Mouse (Mus musculus): Measurements from ENCODE around the gene Urad. TPM values are rescaled to one million over a fixed set of nuclear protein-coding genes. Genes with fewer than 3 reads are reported as not detected.

The Urad gene
- polyA plus RNA-seq, 1 experiment = not detected

DNA sequence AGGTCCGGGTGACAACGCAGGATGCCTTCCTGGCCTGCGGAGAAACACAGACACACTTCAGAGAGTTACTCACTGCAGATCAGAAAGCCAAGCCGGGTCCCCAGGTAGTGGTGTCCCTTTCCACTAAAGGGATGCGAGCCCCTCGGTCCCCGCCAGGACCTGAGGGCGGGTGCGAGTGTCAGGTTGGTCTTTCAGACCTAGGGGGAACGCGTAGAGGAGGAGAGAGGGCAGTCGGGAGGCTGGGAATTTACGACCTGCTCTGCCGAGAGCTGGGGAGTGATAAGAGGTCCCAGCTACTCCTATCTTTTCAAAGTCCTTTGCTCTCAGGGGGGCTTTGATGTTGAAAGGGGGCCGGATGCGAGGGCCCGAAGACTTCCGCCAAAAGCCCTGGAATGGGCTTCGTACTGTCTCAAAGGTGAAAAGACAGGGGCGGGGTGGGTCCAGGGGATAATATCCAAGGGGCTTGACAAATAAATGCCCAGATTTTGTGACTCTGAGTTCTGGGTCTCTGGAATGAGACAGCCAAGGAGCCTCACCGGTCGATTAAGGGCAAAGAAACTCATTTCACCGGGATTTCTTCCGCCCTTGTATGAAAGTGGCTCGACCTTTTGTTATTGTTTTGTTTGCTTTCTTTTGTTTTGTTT is 6.7 kb downstream of the Urad start:
- Histone ChIP-seq H3K36me3 (ENCODE audit: control insufficient read depth, insufficient read depth, low read length) (no peaks in the 10 kb centered on the region), H3K4me1 (ENCODE audit: control insufficient read depth, insufficient read depth, insufficient read length) (no peaks in the 10 kb centered on the region), H3K27ac (ENCODE audit: insufficient read depth, low read length) (no peak overlapping the region), H3K27me3 (ENCODE audit: control insufficient read depth, insufficient read depth, low read length) (peaks cover 13% of the 10 kb centered on the region), H3K4me3 (ENCODE audit: extremely low read depth, insufficient read depth, insufficient read length) (no peak overlapping the region)
- no peak for DNase-seq (ENCODE audit: low read depth in 1 of 2, low spot score in 2 of 2)
- TF ChIP-seq CTCF (IDR thresholded peaks at IDR 0.05; ENCODE audit: extremely low read depth, insufficient read depth, insufficient read length, insufficient replicate concordance) = no peak
- TF ChIP-seq POLR2A (IDR thresholded peaks at IDR 0.05; ENCODE audit: low read depth, low read length) = no peak
- WGBS = 7% methylated on average over 25 of the region's 25 CpGs

DNA sequence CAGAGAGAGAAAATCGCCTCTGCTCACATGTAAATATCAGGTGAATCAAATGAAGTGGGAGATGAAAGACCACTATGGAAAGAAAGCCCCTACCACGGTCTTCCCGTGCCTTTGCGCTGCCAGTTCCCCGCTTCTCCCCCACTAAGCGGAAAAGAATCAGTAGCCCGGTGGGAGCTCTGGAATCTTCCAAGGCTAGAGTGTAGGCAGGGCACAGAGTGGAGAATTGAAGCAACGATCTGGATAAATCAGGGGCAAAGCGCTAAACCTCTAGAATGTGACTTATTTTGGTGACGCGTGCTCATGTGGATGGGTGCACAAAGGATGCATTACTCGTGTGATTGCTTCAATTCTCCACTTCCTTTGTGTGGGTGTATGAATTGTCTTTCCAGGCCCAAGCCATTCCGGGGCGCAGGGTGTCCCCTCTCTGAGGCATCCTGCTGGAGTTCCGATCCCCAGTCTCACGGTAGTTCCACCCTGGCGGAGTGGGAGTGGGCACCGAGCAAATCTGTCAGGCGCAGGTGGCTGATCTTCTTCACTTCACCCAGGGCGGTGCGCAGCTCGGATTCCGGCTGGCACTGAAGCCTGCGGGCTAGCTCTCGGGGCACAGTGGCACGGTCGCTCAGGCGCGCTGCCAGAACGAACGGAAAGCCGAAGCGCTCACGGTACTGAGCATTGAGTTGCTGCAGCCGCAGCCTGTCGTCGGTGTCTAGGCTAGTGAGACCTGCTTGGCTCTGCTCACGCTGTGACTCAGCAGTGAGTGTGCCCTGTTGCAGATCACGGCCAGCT is 7.4 kb downstream of the Urad start:
- TF ChIP-seq CTCF (IDR thresholded peaks at IDR 0.05; ENCODE audit: extremely low read depth, insufficient read depth, insufficient read length, insufficient replicate concordance) (no peak), POLR2A (IDR thresholded peaks at IDR 0.05; ENCODE audit: low read depth, low read length) (no peak)
- Histone ChIP-seq H3K36me3 (ENCODE audit: control insufficient read depth, insufficient read depth, low read length) (no peaks in the 10 kb centered on the region), H3K27ac (ENCODE audit: insufficient read depth, low read length) (no peak overlapping the region), H3K4me3 (ENCODE audit: extremely low read depth, insufficient read depth, insufficient read length) (no peak overlapping the region), H3K4me1 (ENCODE audit: control insufficient read depth, insufficient read depth, insufficient read length) (no peaks in the 10 kb centered on the region), H3K27me3 (ENCODE audit: control insufficient read depth, insufficient read depth, low read length) (peaks cover 15% of the 10 kb centered on the region)
- DNase-seq (ENCODE audit: low read depth in 1 of 2, low spot score in 2 of 2) = no peak
- 4% methylated on average over 39 of the region's 39 CpGs for WGBS

DNA sequence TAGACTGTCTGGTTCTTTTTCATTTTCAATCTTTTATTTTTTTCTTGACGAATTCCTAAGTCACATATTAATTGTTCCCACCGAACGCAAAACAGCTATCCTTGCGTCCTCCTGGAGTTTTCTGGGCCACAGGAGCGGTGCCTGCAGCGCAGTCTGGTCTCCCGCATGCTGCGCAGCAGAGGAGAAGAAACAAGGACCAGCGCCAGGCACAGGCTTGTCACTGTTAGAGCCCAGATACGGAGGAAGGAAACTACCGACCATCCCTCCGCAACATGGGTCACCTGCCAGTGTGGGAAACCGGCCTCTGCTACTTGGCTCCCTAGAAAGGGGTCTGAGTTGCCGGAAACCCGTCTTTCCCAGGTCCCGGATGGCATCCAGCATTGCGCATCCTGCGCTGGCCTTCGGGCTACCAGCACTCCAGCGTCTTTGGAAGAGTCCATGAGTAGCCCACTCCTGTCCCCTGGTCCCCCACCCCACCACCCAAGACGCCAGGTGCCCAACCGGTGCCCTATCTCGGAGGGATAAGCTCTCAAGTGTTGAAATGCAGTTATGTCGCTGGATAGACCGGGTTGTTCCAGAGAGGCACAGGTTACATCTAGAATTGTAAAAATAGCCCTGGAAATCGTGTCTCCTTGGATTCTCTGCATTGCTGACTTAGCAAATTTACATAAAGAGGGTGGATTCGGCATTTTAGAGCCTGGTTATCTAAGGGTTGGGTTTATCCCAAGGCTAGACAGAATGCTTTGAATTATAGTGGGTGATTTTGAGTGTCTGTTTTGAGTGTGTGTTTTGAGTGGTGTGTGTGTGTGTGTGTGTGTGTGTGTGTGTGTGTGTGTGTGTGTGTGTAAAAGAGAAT is 9.2 kb downstream of the Urad start:
- DNase-seq (ENCODE audit: low read depth in 1 of 2, low spot score in 2 of 2) = no peak
- Histone ChIP-seq H3K27ac (ENCODE audit: insufficient read depth, low read length) (no peak overlapping the region), H3K36me3 (ENCODE audit: control insufficient read depth, insufficient read depth, low read length) (no peaks in the 10 kb centered on the region), H3K27me3 (ENCODE audit: control insufficient read depth, insufficient read depth, low read length) (peaks cover 19% of the 10 kb centered on the region), H3K4me3 (ENCODE audit: extremely low read depth, insufficient read depth, insufficient read length) (no peak overlapping the region), H3K4me1 (ENCODE audit: control insufficient read depth, insufficient read depth, insufficient read length) (no peaks in the 10 kb centered on the region)
- TF ChIP-seq CTCF (IDR thresholded peaks at IDR 0.05; ENCODE audit: extremely low read depth, insufficient read depth, insufficient read length, insufficient replicate concordance) = no peak
- TF ChIP-seq POLR2A (IDR thresholded peaks at IDR 0.05; ENCODE audit: low read depth, low read length) = no peak
- 10% methylated on average over 27 of the region's 27 CpGs for WGBS

DNA sequence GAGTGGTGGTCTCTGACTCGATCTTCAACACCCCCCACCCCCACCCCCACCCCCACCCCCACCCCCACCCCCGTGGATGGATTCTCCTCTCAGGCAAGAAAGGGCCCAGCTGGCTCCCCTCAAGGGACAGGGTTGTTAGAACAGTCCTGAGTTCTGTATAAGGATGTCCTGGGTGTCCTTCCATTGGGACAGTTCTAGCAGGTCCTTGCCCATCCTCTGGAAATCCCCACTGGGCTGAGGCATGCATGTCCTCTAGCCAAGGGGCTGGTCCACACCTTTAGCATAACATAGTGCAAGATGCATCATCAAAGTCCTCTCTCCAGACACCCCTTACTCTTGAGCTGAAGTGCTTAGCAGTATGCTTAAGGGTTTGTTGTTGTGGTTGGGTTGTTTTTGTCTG is 12.5 kb downstream of the Urad start:
- WGBS = 5% methylated on average over 2 of the region's 2 CpGs
- Histone ChIP-seq H3K4me3 (ENCODE audit: extremely low read depth, insufficient read depth, insufficient read length) (no peak overlapping the region), H3K27ac (ENCODE audit: insufficient read depth, low read length) (no peak overlapping the region), H3K36me3 (ENCODE audit: control insufficient read depth, insufficient read depth, low read length) (no peaks in the 10 kb centered on the region), H3K27me3 (ENCODE audit: control insufficient read depth, insufficient read depth, low read length) (peaks cover 32% of the 10 kb centered on the region), H3K4me1 (ENCODE audit: control insufficient read depth, insufficient read depth, insufficient read length) (peaks cover 2% of the 10 kb centered on the region)
- DNase-seq (ENCODE audit: low read depth in 1 of 2, low spot score in 2 of 2) = no peak
- no peak for TF ChIP-seq POLR2A (IDR thresholded peaks at IDR 0.05; ENCODE audit: low read depth, low read length)
- TF ChIP-seq CTCF (IDR thresholded peaks at IDR 0.05; ENCODE audit: extremely low read depth, insufficient read depth, insufficient read length, insufficient replicate concordance) = no peak

GRCm38 (mm10) chr5:147308451-147308850 is 13.8 kb downstream of the Urad start:
- no peak for DNase-seq (ENCODE audit: low read depth in 1 of 2, low spot score in 2 of 2)
- H3K27me3 ChIP-seq (ENCODE audit: control insufficient read depth, insufficient read depth, low read length) = peaks cover 35% of the 10 kb centered on the region
- H3K4me1 ChIP-seq (ENCODE audit: control insufficient read depth, insufficient read depth, insufficient read length) = peaks cover 2% of the 10 kb centered on the region
- no peak overlapping the region for H3K4me3 ChIP-seq (ENCODE audit: extremely low read depth, insufficient read depth, insufficient read length)
- no peak overlapping the region for H3K27ac ChIP-seq (ENCODE audit: insufficient read depth, low read length)
- H3K36me3 ChIP-seq (ENCODE audit: control insufficient read depth, insufficient read depth, low read length) = no peaks in the 10 kb centered on the region
- no peak for TF ChIP-seq POLR2A (IDR thresholded peaks at IDR 0.05; ENCODE audit: low read depth, low read length)
- no peak for TF ChIP-seq CTCF (IDR thresholded peaks at IDR 0.05; ENCODE audit: extremely low read depth, insufficient read depth, insufficient read length, insufficient replicate concordance)
- WGBS = 26% methylated on average over 9 of the region's 9 CpGs

DNA sequence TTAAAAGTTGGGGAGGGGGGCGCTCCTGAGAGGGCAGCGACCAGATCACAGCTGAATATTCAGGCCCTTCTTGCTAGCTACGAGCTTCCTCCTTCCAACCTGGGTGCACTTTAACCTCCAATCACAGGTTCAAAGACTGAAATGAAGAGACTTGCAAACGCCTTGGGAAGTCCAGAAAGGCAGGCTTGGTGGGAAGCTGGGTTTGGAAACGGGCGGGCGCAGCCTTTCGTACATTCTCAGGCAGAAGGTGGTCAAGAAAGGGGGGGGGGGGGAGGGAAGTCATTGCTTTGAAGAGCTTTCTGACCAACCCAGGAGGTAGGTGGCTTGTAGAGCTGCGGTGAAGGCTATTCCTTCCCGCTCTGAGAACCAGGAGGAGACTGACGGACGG is 14.8 kb downstream of the Urad start:
- no peak for TF ChIP-seq CTCF (IDR thresholded peaks at IDR 0.05; ENCODE audit: extremely low read depth, insufficient read depth, insufficient read length, insufficient replicate concordance)
- no peak for TF ChIP-seq POLR2A (IDR thresholded peaks at IDR 0.05; ENCODE audit: low read depth, low read length)
- Histone ChIP-seq H3K27me3 (ENCODE audit: control insufficient read depth, insufficient read depth, low read length) (peaks cover 33% of the 10 kb centered on the region), H3K27ac (ENCODE audit: insufficient read depth, low read length) (no peak overlapping the region), H3K36me3 (ENCODE audit: control insufficient read depth, insufficient read depth, low read length) (no peaks in the 10 kb centered on the region), H3K4me3 (ENCODE audit: extremely low read depth, insufficient read depth, insufficient read length) (no peak overlapping the region), H3K4me1 (ENCODE audit: control insufficient read depth, insufficient read depth, insufficient read length) (peaks cover 2% of the 10 kb centered on the region)
- no peak for DNase-seq (ENCODE audit: low read depth in 1 of 2, low spot score in 2 of 2)
- 13% methylated on average over 12 of the region's 12 CpGs for WGBS

Data from spleen, adult 2 months (tissue).